Mouse (Mus musculus): ENCODE data around the gene Plcg1.

DNA sequence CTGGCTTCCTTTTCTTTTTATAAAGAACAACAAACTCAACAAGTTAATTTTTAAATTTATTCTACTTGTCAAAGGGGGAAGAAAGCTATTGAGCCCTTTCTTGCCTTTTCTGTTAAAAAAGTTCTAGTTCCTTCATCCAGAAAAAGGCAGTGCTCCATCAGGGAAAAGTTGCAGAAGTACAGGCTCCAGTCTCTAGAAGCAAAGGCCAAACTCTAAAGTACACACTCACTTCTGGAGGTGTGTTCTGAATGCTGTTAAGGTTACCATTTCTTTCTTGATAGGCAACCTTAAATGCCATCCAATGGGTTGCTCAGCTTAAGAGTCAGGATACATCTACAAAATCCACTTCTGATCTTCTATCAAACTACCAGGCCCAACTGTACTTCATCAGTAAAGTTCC is 58.6 kb downstream of the Plcg1 start:
- TF ChIP-seq POLR2A (IDR thresholded peaks at IDR 0.05; ENCODE audit: extremely low read depth, insufficient read depth, low read length) (no peak), CTCF (IDR thresholded peaks at IDR 0.05; ENCODE audit: extremely low read depth, insufficient read depth, low read length) (no peak)

Data from cortical plate, adult 2 months (tissue).